Mouse (Mus musculus) neural tube, embryonic 14.5 days (tissue): ENCODE data around the gene Degs2. TPM values are rescaled to one million over a fixed set of nuclear protein-coding genes. Genes with fewer than 3 reads are reported as not detected.

Experiments used
- ATAC-seq: fragments of 200-750 bp; cut with Nextera tagmentation; 2 replicates; pipeline ENCODE4 v1.8.0; 2017; ENCODE audit warnings: low read depth, mild to moderate bottlenecking, moderate TSS enrichment, moderate library complexity
- H3K27ac ChIP-seq: fragments of 300-500 bp; sonication (generic); 2 replicates; pipeline ENCODE4 v1.5.1; 2014; ENCODE audit warnings: low read depth, mild to moderate bottlenecking, control low read depth, low read length, moderate library complexity, mixed read lengths
- H3K27me3 ChIP-seq: fragments of 300-500 bp; sonication (generic); 2 replicates; pipeline ENCODE4 v1.6.1; 2014; ENCODE audit warnings: low read length; ENCODE audit not compliant: control insufficient read depth, insufficient read depth
- H3K36me3 ChIP-seq: fragments of 300-500 bp; sonication (generic); 2 replicates; pipeline ENCODE4 v1.6.1; 2014; ENCODE audit warnings: low read length, mixed read lengths; ENCODE audit not compliant: control insufficient read depth, insufficient read depth
- H3K4me1 ChIP-seq: fragments of 300-500 bp; sonication (generic); 2 replicates; pipeline ENCODE4 v1.6.1; 2014; ENCODE audit warnings: low read length; ENCODE audit not compliant: control insufficient read depth, insufficient read depth
- H3K4me2 ChIP-seq: fragments of 300-500 bp; sonication (generic); 2 replicates; pipeline ENCODE4 v1.6.1; 2014; ENCODE audit warnings: mild to moderate bottlenecking, low read depth, low read length, control low read depth
- H3K4me3 ChIP-seq: fragments of 300-500 bp; sonication (generic); 2 replicates; pipeline ENCODE4 v1.5.1; 2014; ENCODE audit warnings: low read depth, low read length, control low read depth, mixed read lengths
- H3K9ac ChIP-seq: fragments of 300-500 bp; sonication (generic); replicated peaks from 2 replicates; pipeline ENCODE4 v1.6.1; 2014; ENCODE audit warnings: low read depth, mild to moderate bottlenecking, control low read depth, low read length, mixed read lengths
- H3K9me3 ChIP-seq: fragments of 300-500 bp; sonication (generic); 2 replicates; pipeline ENCODE4 v1.6.1; 2016; ENCODE audit warnings: low read length; ENCODE audit not compliant: control insufficient read depth
- WGBS: fragments of 180-500 bp; shearing (Covaris S2); extraction: QIAGEN DNeasy Blood & Tissue Kit; methylation state at CpG from one replicate; pipeline ENCODE4 v1.1.7; 2014; 5-methylcytosine and 5-hydroxymethylcytosine counted together
- polyA plus RNA-seq: library from polyadenylated mRNA; unstranded; fragments of >200 nt; fragmentation: Nextera tagmentation; extraction: Ambion mirVana; gene quantifications from 2 replicates; pipeline ENCODE4 v1.2.1, GENCODE M21; 2014

Gene Degs2
- polyA plus RNA-seq, 1 experiment from 2014 or later: 3.4 TPM

DNA sequence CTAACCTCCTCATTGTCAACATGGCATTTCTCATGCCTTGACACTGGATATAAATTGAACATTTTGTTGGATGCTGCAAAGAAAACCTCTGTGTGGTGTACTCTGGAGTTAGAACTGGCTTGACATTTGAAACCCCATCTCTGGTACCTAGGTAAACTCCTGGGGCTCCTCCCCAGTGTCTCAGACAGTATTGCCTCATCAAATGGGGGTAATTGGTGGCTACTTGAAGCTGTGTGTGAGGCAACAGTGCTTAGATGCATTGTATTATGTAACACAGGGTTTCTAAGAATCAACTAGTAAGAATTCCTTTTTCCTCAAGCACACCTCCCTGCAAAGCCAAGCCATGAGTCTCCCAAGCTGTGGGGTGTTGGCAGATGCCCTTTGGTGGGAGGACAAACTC is 54.3 kb downstream of the Degs2 start:
- H3K9ac ChIP-seq: no peak overlapping the region
- H3K4me2 ChIP-seq: no peak overlapping the region
- no peaks in the 10 kb centered on the region for H3K27me3 ChIP-seq
- H3K4me3 ChIP-seq: no peak overlapping the region
- no peak for ATAC-seq
- H3K4me1 ChIP-seq: no peaks in the 10 kb centered on the region
- H3K9me3 ChIP-seq: no peaks in the 10 kb centered on the region
- H3K36me3 ChIP-seq: peaks cover 31% of the 10 kb centered on the region; the same call in 1 of the 2 replicates
- no peak overlapping the region for H3K27ac ChIP-seq

DNA sequence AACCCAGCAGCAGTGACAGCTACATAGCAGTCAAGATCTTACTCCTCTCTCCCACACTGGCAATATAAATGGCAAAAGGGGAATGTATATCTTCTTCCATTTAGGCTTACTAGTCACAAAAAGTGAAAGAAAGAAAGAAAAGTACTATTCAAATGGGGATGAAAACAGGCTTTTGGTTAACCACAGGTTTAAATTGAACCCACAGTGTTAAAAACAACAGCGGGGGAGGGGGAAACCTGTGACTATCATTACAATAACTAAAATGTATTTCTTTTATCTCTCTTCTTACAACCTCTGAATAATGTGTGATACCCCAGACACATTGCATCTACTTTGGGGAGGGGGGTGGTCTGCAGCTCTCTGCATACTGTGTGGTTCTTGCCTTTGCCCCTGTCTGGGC is 55.9 kb downstream of the Degs2 start:
- peaks cover 25% of the 10 kb centered on the region; the same call in 1 of the 2 replicates for H3K36me3 ChIP-seq
- H3K27me3 ChIP-seq: no peaks in the 10 kb centered on the region
- no peak overlapping the region for H3K4me3 ChIP-seq
- H3K4me2 ChIP-seq: no peak overlapping the region
- WGBS: 96% methylated on average over 1 of the region's 1 CpGs
- no peak overlapping the region for H3K9ac ChIP-seq
- ATAC-seq: no peak
- H3K27ac ChIP-seq: no peak overlapping the region
- no peaks in the 10 kb centered on the region for H3K4me1 ChIP-seq
- no peaks in the 10 kb centered on the region for H3K9me3 ChIP-seq

DNA sequence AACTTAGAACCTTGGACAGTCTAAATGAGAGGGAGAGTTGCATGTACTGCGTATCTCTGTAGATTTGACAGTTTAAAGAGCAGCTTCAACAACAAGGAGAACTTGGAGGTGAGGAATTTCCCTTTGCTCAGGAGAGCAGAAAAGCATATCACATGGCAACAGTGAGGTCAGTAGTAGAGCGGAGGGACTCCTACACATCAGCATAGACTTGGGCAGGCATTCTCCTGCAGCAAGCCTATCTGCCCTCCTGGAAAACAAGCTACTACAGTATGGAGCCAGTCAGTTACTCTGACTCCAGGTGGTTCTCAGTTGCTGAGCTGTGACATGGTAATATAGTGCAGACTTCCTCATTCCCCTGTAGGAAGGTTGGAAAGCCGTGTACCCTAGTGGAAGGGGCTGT is 60.1 kb downstream of the Degs2 start:
- Histone ChIP-seq H3K27ac (no peak overlapping the region), H3K27me3 (no peaks in the 10 kb centered on the region), H3K36me3 (no peaks in the 10 kb centered on the region), H3K4me3 (no peak overlapping the region), H3K9me3 (no peaks in the 10 kb centered on the region), H3K4me1 (no peaks in the 10 kb centered on the region; the same call in 1 of the 2 replicates), H3K9ac (no peak overlapping the region), H3K4me2 (no peak overlapping the region)
- ATAC-seq: no peak
- WGBS: 98% methylated on average over 3 of the region's 3 CpGs

DNA sequence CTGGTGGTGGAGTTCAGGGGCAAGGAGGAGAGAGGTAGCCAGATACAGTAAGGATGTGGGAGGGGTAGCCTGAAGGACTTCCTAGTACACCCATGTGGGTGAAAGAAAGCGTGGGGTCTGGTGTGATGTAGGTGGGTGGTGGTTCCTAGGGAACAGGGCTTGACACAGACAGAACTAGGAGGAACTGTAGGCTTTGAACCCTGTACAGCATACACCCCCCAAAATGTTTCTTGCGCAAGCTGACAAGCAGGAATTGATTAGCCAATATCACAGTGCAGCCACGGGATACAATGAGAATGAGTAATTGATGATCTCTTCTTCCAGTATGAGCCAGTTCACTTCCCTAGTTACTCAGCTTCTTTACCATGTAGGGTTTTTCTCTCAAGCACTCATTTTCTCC is 63.0 kb downstream of the Degs2 start:
- Histone ChIP-seq H3K4me3 (no peak overlapping the region), H3K9ac (no peak overlapping the region), H3K27me3 (no peaks in the 10 kb centered on the region), H3K36me3 (no peaks in the 10 kb centered on the region), H3K4me2 (no peak overlapping the region), H3K27ac (no peak overlapping the region), H3K4me1 (no peaks in the 10 kb centered on the region; the same call in 1 of the 2 replicates), H3K9me3 (no peaks in the 10 kb centered on the region)
- ATAC-seq: no peak
- WGBS: 86% methylated on average over 3 of the region's 3 CpGs

DNA sequence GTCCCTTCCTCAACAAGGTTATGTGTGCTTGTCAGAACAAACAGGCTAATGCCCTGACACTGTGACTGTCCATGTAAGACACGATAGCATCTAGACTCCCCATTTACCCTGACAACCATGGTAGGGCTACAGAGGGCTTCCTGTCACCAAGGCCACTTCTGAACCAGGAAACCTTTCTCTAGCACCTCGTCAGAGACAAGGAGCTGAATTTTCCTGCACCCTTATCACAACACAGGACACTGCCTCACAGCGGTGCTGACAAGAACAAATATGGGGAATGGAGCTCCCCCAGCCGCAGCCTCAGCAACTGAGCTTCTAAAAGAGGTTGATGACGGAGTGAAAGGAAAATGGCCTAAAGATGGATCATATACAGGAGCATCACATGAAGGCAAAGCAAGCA is 64.7 kb downstream of the Degs2 start:
- H3K9ac ChIP-seq: no peak overlapping the region
- ATAC-seq: no peak
- H3K36me3 ChIP-seq: no peaks in the 10 kb centered on the region
- H3K27me3 ChIP-seq: no peaks in the 10 kb centered on the region
- no peaks in the 10 kb centered on the region for H3K9me3 ChIP-seq
- H3K4me3 ChIP-seq: no peak overlapping the region
- H3K4me2 ChIP-seq: no peak overlapping the region
- H3K27ac ChIP-seq: no peak overlapping the region
- WGBS: 80% methylated on average over 5 of the region's 5 CpGs
- no peaks in the 10 kb centered on the region; the same call in 1 of the 2 replicates for H3K4me1 ChIP-seq

DNA sequence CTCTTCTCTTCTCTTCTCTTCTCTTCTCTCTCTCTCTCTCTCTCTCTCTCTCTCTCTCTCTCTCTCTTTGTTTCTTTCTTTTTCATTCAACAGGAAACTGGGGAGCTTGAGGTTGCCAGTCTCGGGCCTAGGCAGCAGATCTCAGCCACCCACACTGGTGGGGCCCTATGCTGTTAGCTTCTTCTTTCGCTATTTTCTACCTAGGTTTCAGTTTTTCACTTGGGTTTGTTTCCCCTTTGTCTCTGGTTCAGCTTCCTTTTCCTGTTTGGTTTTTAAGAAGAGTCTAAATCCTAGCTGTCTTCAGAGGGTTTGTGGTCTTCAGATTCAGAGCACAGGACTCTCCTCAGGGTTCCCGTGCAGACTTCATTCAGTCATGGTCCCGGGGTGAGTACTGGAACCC is 66.6 kb downstream of the Degs2 start:
- Histone ChIP-seq H3K4me3 (no peak overlapping the region), H3K36me3 (no peaks in the 10 kb centered on the region), H3K4me2 (no peak overlapping the region), H3K4me1 (no peaks in the 10 kb centered on the region; the same call in 1 of the 2 replicates), H3K9ac (no peak overlapping the region), H3K27ac (no peak overlapping the region), H3K27me3 (no peaks in the 10 kb centered on the region), H3K9me3 (no peaks in the 10 kb centered on the region)
- 95% methylated on average over 4 of the region's 4 CpGs for WGBS
- no peak for ATAC-seq

DNA sequence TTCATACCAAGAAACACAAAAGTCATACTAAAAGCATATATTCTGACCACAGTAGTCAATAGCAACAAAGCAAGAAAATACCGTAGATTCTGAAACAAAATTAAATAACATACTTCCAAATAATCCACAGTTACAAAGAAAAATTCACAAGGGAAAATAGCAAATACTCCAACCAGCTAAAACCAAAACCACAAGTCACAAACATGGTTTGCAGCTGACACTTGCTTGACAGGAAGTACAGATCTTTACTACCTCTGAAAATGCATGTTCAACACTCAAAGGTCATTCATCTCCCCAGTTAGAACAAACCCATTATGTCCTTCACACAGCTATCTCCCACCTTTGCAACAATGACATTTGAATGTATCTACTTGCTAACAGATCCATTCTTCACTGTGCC is 68.1 kb downstream of the Degs2 start:
- no peak overlapping the region for H3K27ac ChIP-seq
- H3K4me3 ChIP-seq: no peak overlapping the region
- ATAC-seq: no peak
- no peak overlapping the region for H3K9ac ChIP-seq
- no peaks in the 10 kb centered on the region for H3K9me3 ChIP-seq
- H3K27me3 ChIP-seq: no peaks in the 10 kb centered on the region
- H3K36me3 ChIP-seq: no peaks in the 10 kb centered on the region
- no peak overlapping the region for H3K4me2 ChIP-seq
- WGBS: 94% methylated on average over 1 of the region's 1 CpGs
- H3K4me1 ChIP-seq: no peaks in the 10 kb centered on the region; the same call in 1 of the 2 replicates

DNA sequence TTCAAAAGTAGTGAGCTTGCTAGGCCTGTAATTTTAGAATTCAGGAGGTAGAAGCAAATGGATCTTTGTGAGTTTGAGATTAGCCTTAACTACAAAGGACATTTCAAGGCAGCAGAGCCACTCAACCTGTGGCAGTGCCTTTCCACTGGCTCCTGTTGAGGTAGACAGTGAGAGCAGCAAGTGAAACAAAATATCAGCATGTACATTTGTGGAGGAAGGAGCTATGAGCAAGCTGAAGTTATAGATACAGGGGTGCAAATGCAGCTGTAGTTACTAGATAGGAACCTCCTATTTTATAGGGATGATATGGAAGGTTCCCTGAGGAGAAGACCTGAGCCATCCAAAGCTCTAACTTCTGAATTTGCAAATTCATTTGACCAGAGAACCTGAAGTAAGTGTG is 69.6 kb downstream of the Degs2 start:
- H3K9me3 ChIP-seq: no peaks in the 10 kb centered on the region

DNA sequence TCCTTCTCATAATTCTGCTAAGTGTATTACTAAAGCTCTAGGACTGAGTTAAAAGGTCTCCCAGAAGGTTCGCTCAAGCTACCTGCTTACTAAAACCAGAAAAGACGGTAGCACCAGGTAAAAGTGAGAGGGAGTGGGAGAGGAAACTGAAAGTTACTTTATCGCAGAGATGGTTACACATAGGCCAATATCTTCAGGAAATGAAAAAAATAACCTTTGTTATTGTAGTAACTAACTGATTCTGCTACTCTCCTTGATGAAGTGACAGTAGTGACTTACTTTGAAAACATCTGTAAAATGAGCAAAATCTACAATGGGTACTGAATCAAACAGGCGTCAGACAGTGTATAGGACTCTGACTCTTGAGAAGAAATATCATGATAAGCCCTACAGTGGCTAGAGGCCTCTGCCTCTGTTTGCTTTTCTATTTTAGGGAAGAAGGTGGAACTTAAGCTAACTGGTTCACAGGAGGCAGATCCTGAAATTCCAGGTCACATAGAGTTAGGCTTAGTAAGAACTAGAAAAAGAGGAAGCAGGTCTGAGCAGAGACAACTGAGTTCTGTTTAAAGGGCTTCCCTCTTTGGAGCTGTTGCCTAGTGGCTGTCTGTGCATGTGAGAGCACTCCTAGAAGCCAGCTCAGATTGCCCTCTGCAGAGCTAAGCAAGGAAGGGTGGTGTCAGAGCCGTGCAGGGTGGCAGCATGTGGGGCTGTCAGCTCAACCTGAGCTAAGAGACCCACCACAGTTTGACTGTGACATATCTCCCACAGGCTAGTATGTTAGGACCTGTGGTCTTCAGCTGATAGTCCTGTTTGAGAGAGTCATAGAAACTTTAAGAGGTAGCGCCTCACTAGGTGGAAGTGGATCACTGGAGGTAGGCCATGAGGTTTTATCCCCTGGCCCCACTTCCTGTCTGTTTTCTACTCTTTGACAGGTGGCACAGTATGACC is 71.1 kb downstream of the Degs2 start:
- no peak for ATAC-seq
- 93% methylated on average over 6 of the region's 6 CpGs for WGBS
- Histone ChIP-seq H3K36me3 (no peaks in the 10 kb centered on the region), H3K4me3 (no peak overlapping the region), H3K9ac (no peak overlapping the region), H3K27ac (no peak overlapping the region), H3K4me2 (no peak overlapping the region), H3K9me3 (no peaks in the 10 kb centered on the region), H3K27me3 (no peaks in the 10 kb centered on the region), H3K4me1 (no peaks in the 10 kb centered on the region)

More for the DNA sequence above, 69.6 kb downstream of the Degs2 start:
- Histone ChIP-seq H3K27me3 (no peaks in the 10 kb centered on the region), H3K4me2 (no peak overlapping the region), H3K4me1 (no peaks in the 10 kb centered on the region), H3K27ac (no peak overlapping the region), H3K9ac (no peak overlapping the region), H3K4me3 (no peak overlapping the region), H3K36me3 (no peaks in the 10 kb centered on the region)
- ATAC-seq: no peak
